Mouse (Mus musculus) midbrain, embryonic 16.5 days (tissue): ENCODE measurements around the gene Lrrc20. TPM values are rescaled to one million over a fixed set of nuclear protein-coding genes. Genes with fewer than 3 reads are reported as not detected.

Source experiments
- ATAC-seq: fragments of 200-750 bp; cut with Nextera tagmentation; 2 replicates; pipeline ENCODE4 v1.8.0; 2017; ENCODE audit warnings: moderate TSS enrichment
- H3K27ac ChIP-seq: fragments of 300-500 bp; sonication (generic); 2 replicates; pipeline ENCODE4 v1.5.1; 2014; ENCODE audit warnings: mild to moderate bottlenecking, low read length, mixed read lengths
- H3K27me3 ChIP-seq: fragments of 300-500 bp; sonication (generic); 2 replicates; pipeline ENCODE4 v1.6.1; 2014; ENCODE audit warnings: low read depth, low read length, mixed read lengths; ENCODE audit not compliant: control insufficient read depth, insufficient read depth
- H3K36me3 ChIP-seq: fragments of 300-500 bp; sonication (generic); 2 replicates; pipeline ENCODE4 v1.6.1; 2014; ENCODE audit warnings: mild to moderate bottlenecking, low read length, moderate library complexity, mixed read lengths; ENCODE audit not compliant: control insufficient read depth, insufficient read depth
- H3K4me1 ChIP-seq: fragments of 300-500 bp; sonication (generic); 2 replicates; pipeline ENCODE4 v1.6.1; 2014; ENCODE audit warnings: mild to moderate bottlenecking, low read length, mixed read lengths; ENCODE audit not compliant: control insufficient read depth, insufficient read depth
- H3K4me2 ChIP-seq: fragments of 300-500 bp; sonication (generic); 2 replicates; pipeline ENCODE4 v1.6.1; 2014; ENCODE audit warnings: mild to moderate bottlenecking, low read length, mixed read lengths
- H3K4me3 ChIP-seq: fragments of 300-500 bp; sonication (generic); 2 replicates; pipeline ENCODE4 v1.5.1; 2014; ENCODE audit warnings: low read depth, mild to moderate bottlenecking, low read length, moderate library complexity, mixed read lengths
- H3K9ac ChIP-seq: fragments of 300-500 bp; sonication (generic); 2 replicates; pipeline ENCODE4 v1.6.1; 2014; ENCODE audit warnings: low read depth, low read length, mixed read lengths
- H3K9me3 ChIP-seq: fragments of 300-500 bp; sonication (generic); replicated peaks from 2 replicates; pipeline ENCODE4 v1.6.1; 2014; ENCODE audit warnings: mild to moderate bottlenecking, low read length, mixed read lengths; ENCODE audit not compliant: control insufficient read depth, poor library complexity, severe bottlenecking
- WGBS: fragments of 180-500 bp; shearing (Covaris S2); extraction: QIAGEN DNeasy Blood & Tissue Kit; methylation state at CpG from one replicate; pipeline ENCODE4 v1.1.7; 2014; 5-methylcytosine and 5-hydroxymethylcytosine counted together
- polyA plus RNA-seq: library from polyadenylated mRNA; unstranded; fragments of >200 nt; fragmentation: Nextera tagmentation; extraction: Ambion mirVana; gene quantifications from 2 replicates; pipeline ENCODE4 v1.2.1, GENCODE M21; 2015

Gene Lrrc20
- polyA plus RNA-seq, 1 experiment from 2014 or later = 14.6 TPM

DNA sequence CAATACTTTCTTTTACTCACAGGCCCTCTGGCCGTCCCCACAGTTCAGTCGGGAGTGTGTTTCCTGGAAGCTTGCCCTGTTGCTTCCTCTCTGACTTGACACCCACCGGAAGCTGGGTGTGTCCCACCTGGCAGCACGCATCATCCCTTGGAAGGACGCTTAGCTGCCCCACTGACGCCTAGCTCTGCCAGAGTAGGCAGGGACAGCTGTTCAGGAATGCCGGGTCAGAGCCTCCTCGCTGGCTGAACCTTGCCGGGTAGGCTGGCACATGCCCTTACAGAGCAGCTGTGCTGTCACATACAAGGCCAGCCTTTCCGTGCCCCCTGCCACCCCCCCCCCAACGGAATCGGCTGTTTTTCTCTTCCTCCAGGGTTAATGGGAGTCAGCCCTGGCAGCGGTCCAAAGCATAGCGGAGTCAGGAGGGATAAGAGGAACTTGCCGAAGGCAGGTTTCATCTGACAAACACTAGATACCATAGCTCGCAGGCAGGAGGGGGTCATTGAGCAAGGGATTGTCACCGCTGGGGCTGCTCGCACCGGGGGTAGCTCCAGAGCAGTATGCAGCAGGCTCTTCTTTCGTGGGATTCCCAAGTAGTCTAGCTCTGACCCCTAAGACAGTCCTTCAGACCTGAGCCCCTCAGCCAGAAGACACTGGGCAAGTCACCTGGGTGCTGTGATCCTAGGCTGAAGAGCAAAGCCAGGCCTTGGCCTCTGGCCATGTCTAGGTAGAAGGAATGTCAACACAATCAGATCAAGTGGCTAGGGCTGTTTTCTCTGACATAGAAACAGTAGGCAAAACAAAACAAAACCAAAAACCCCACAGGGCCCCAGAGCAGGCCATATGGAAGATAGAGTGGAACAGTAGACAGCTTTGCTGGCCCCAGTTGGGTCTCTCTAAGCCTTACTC is 60.8 kb downstream of the Lrrc20 start:
- Histone ChIP-seq H3K36me3 (no peaks in the 10 kb centered on the region), H3K27me3 (no peaks in the 10 kb centered on the region), H3K27ac (peak overlapping the region; percentile 18; the same call in 1 of the 2 replicates), H3K4me2 (no peak overlapping the region), H3K9me3 (no peaks in the 10 kb centered on the region), H3K4me3 (no peak overlapping the region), H3K9ac (peak overlapping the region; percentile 31; the same call in 1 of the 2 replicates), H3K4me1 (peaks cover 44% of the 10 kb centered on the region)
- WGBS = 31% methylated on average over 20 of the region's 20 CpGs
- ATAC-seq = peak; percentile 15; the same call in 1 of the 2 replicates

GRCm38 (mm10) chr10:61537036-61537380 is 61.4 kb downstream of the Lrrc20 start:
- Histone ChIP-seq H3K9me3 (no peaks in the 10 kb centered on the region), H3K4me2 (no peak overlapping the region), H3K4me1 (peaks cover 44% of the 10 kb centered on the region), H3K36me3 (no peaks in the 10 kb centered on the region), H3K4me3 (no peak overlapping the region), H3K27ac (peak overlapping the region; percentile 18; the same call in 1 of the 2 replicates), H3K27me3 (no peaks in the 10 kb centered on the region), H3K9ac (no peak overlapping the region)
- no peak for ATAC-seq
- WGBS = 91% methylated on average over 5 of the region's 5 CpGs

DNA sequence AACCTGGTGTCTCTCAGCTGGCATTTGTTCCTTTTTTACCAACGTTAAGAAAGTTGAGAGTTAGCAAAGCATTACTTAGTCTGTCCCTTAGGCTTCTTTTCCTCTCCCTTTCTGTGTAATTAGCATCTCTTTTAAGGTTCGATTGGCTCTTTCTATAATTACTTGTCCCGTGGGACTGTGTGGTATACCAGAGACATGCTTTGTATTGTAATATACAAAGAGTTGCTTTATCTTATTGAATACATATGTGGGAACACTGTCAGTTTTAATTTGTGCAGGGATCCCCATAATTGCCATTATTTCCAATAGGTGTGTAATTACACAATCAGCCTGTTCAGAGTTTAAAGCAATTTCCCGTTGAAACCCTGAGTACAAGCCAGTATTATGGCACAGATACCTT is 62.8 kb downstream of the Lrrc20 start:
- H3K9ac ChIP-seq = no peak overlapping the region
- no peak for ATAC-seq
- H3K4me2 ChIP-seq = no peak overlapping the region
- no peak overlapping the region for H3K4me3 ChIP-seq
- no peak overlapping the region for H3K27ac ChIP-seq
- 31% methylated on average over 4 of the region's 4 CpGs for WGBS
- H3K9me3 ChIP-seq = no peaks in the 10 kb centered on the region
- H3K36me3 ChIP-seq = no peaks in the 10 kb centered on the region
- H3K4me1 ChIP-seq = peaks cover 42% of the 10 kb centered on the region
- H3K27me3 ChIP-seq = no peaks in the 10 kb centered on the region

- no peak overlapping the region for H3K4me2 ChIP-seq
- WGBS = 60% methylated on average over 12 of the region's 12 CpGs
- no peaks in the 10 kb centered on the region for H3K27me3 ChIP-seq
- no peaks in the 10 kb centered on the region for H3K4me1 ChIP-seq
- no peak overlapping the region for H3K27ac ChIP-seq
- H3K4me3 ChIP-seq = no peak overlapping the region
- no peaks in the 10 kb centered on the region for H3K36me3 ChIP-seq
- no peaks in the 10 kb centered on the region for H3K9me3 ChIP-seq
- peak; percentile 25; the same call in 1 of the 2 replicates for ATAC-seq
- no peak overlapping the region for H3K9ac ChIP-seq
Observed at GRCm38 (mm10) chr10:61544127-61544862, 68.7 kb downstream of the Lrrc20 start.

DNA sequence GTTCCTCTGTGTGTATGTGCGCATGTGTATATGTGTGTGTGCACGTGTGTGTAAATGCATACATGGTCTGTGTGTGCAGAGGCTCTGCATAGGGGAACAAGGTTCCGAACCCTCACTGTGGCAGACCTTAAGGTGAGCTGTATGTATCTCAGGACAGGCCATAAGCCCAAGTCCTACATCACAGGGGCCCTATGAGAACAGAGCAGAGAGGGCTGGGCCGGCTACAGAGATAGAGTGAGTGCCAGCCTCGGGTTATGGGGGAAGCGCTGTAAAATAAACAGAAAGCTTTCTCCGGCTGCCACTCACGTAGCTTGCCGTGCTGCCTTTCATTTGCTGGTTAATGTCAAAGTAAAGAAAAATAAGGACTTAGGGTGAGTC is 69.3 kb downstream of the Lrrc20 start:
- Histone ChIP-seq H3K36me3 (no peaks in the 10 kb centered on the region), H3K4me1 (no peaks in the 10 kb centered on the region), H3K4me3 (no peak overlapping the region), H3K9me3 (no peaks in the 10 kb centered on the region), H3K9ac (no peak overlapping the region), H3K27me3 (no peaks in the 10 kb centered on the region), H3K27ac (no peak overlapping the region), H3K4me2 (no peak overlapping the region)
- 77% methylated on average over 9 of the region's 9 CpGs for WGBS
- ATAC-seq = 0 out of 2 replicates have a peak, but pooled peaks have one; percentile 3

DNA sequence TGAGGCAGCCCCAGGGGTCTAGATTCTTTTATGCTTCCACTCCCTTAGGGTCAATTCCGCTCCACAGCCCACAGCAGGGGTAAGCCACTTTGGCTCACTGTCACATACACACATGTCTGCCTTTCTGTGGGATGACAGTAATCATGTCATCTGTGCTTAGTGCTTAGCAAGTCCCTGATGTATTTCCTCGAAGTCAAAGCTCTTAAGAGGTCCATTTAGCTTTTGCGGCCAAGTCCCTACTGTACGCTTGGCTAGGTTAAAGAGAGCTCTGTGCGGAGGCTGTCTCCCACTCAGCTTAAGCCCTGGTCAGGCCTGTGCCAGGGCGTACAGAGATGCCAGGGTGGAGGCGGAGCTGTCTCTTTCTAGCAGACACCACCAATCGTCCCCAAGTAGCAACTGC is 74.5 kb downstream of the Lrrc20 start:
- H3K4me2 ChIP-seq = no peak overlapping the region
- H3K27ac ChIP-seq = no peak overlapping the region
- H3K4me1 ChIP-seq = peaks cover 4% of the 10 kb centered on the region; the same call in 1 of the 2 replicates
- no peak overlapping the region for H3K4me3 ChIP-seq
- 56% methylated on average over 8 of the region's 8 CpGs for WGBS
- ATAC-seq = peak; percentile 63; the same call in 1 of the 2 replicates
- no peaks in the 10 kb centered on the region for H3K36me3 ChIP-seq
- H3K27me3 ChIP-seq = no peaks in the 10 kb centered on the region
- no peak overlapping the region for H3K9ac ChIP-seq
- no peaks in the 10 kb centered on the region for H3K9me3 ChIP-seq

DNA sequence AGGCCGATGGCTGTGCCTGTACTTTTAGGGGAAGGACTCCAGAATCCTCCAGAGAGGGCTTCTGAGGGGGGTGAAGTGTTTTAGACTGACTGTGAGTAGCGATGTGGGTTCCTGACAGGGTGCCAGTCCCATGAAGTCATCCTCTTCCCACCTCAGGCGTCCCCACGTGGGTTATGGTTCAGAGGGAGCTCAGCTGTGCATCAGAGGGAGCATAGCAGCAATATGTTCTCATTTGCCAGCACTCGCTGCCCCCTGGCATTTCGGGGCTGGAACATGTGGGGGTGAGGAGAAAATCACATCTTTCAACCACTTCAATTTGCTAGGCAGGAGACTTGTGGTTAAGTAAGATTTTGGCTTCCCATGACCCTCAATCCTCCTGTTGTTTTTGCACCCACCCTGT is 79.6 kb downstream of the Lrrc20 start:
- no peak overlapping the region for H3K4me2 ChIP-seq
- no peak for ATAC-seq

DNA sequence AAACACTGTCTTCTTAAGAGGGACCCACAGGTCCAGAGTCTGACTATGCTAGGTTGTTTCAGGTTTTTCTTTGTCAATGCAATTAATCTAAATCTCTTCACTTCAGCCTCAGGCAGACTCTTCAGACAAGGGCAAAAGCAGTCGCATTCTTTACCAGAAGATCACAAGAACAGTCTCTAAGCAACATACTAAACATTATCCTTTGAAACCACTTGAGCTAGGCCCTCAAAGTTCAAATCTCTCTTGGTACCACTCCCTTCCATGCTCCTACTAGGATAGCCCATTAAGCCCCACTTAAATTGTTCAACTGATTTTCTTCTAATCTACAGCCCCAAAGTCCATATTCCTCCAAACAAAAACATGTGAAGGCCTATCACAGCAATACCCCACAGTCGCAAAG is 83.0 kb downstream of the Lrrc20 start:
- no peak overlapping the region for H3K9ac ChIP-seq
- H3K27ac ChIP-seq = no peak overlapping the region
- no peaks in the 10 kb centered on the region for H3K36me3 ChIP-seq
- WGBS = 60% methylated on average over 2 of the region's 2 CpGs
- ATAC-seq = no peak
- no peaks in the 10 kb centered on the region for H3K4me1 ChIP-seq
- H3K4me2 ChIP-seq = no peak overlapping the region
- H3K27me3 ChIP-seq = no peaks in the 10 kb centered on the region
- no peak overlapping the region for H3K4me3 ChIP-seq
- H3K9me3 ChIP-seq = no peaks in the 10 kb centered on the region

More for the DNA sequence above, 79.6 kb downstream of the Lrrc20 start:
- H3K9ac ChIP-seq = no peak overlapping the region
- no peak overlapping the region for H3K4me3 ChIP-seq
- no peaks in the 10 kb centered on the region for H3K36me3 ChIP-seq
- H3K4me1 ChIP-seq = peaks cover 2% of the 10 kb centered on the region; the same call in 1 of the 2 replicates
- H3K9me3 ChIP-seq = no peaks in the 10 kb centered on the region
- WGBS = 92% methylated on average over 6 of the region's 6 CpGs
- H3K27me3 ChIP-seq = no peaks in the 10 kb centered on the region
- H3K27ac ChIP-seq = no peak overlapping the region

GRCm38 (mm10) chr10:61559544-61559943 is 83.9 kb downstream of the Lrrc20 start:
- Histone ChIP-seq H3K4me3 (no peak overlapping the region), H3K4me2 (no peak overlapping the region), H3K36me3 (no peaks in the 10 kb centered on the region), H3K27ac (no peak overlapping the region), H3K4me1 (no peaks in the 10 kb centered on the region), H3K27me3 (no peaks in the 10 kb centered on the region), H3K9ac (no peak overlapping the region), H3K9me3 (no peaks in the 10 kb centered on the region)
- no peak for ATAC-seq
